Mouse (Mus musculus): ENCODE measurements at regions not wholly inside any gene's neighbourhood (a gene's known extent, or its start where the extent isn't known, plus 50 kb on each side); places are given as distances from the start of the nearest gene placed in this dataset.

GRCm38 (mm10) chr12:6022490-6022889 is 647.0 kb upstream of the Klhl29 start:
- no peaks in the 10 kb centered on the region for H3K4me1 ChIP-seq (ENCODE audit: control insufficient read depth in 2 of 2, insufficient read depth in 2 of 2, low read length in 2 of 2)
- no peak overlapping the region for H3K4me3 ChIP-seq (ENCODE audit: control insufficient read depth in 1 of 2, insufficient read depth in 1 of 2, low read depth in 1 of 2, low read length in 2 of 2)
- no peak for ATAC-seq (ENCODE audit: insufficient number of reproducible peaks, insufficient read depth, low FRiP score, low read depth)
- WGBS: 56% methylated on average over 2 of the region's 2 CpGs
- H3K27ac ChIP-seq (replicated peaks in 1 of 2; ENCODE audit: control insufficient read depth in 1 of 2, insufficient read depth in 1 of 2, low read depth in 2 of 2, low read length in 2 of 2): no peak overlapping the region
- no peaks in the 10 kb centered on the region for H3K9me3 ChIP-seq (ENCODE audit: control insufficient read depth, low read length)
- H3K4me2 ChIP-seq (ENCODE audit: low read length): no peak overlapping the region
- H3K9ac ChIP-seq (ENCODE audit: low read length): no peak overlapping the region
- H3K27me3 ChIP-seq (ENCODE audit: control insufficient read depth, insufficient read depth, low read length): no peaks in the 10 kb centered on the region
- H3K36me3 ChIP-seq (ENCODE audit: control insufficient read depth, insufficient read depth, low read length): no peaks in the 10 kb centered on the region

- ATAC-seq (ENCODE audit: insufficient number of reproducible peaks, insufficient read depth, low FRiP score, low read depth): no peak
- WGBS: 60% methylated on average over 3 of the region's 3 CpGs
- Histone ChIP-seq H3K9ac (ENCODE audit: low read length) (no peak overlapping the region), H3K4me2 (ENCODE audit: low read length) (no peak overlapping the region), H3K4me3 (ENCODE audit: control insufficient read depth in 1 of 2, insufficient read depth in 1 of 2, low read depth in 1 of 2, low read length in 2 of 2) (no peak overlapping the region), H3K27me3 (ENCODE audit: control insufficient read depth, insufficient read depth, low read length) (no peaks in the 10 kb centered on the region), H3K9me3 (ENCODE audit: control insufficient read depth, low read length) (no peaks in the 10 kb centered on the region), H3K4me1 (ENCODE audit: control insufficient read depth in 2 of 2, insufficient read depth in 2 of 2, low read length in 2 of 2) (no peaks in the 10 kb centered on the region), H3K36me3 (ENCODE audit: control insufficient read depth, insufficient read depth, low read length) (no peaks in the 10 kb centered on the region), H3K27ac (replicated peaks in 1 of 2; ENCODE audit: control insufficient read depth in 1 of 2, insufficient read depth in 1 of 2, low read depth in 2 of 2, low read length in 2 of 2) (no peak overlapping the region)
Measured at GRCm38 (mm10) chr12:6000961-6001360, 625.5 kb upstream of the Klhl29 start.

DNA sequence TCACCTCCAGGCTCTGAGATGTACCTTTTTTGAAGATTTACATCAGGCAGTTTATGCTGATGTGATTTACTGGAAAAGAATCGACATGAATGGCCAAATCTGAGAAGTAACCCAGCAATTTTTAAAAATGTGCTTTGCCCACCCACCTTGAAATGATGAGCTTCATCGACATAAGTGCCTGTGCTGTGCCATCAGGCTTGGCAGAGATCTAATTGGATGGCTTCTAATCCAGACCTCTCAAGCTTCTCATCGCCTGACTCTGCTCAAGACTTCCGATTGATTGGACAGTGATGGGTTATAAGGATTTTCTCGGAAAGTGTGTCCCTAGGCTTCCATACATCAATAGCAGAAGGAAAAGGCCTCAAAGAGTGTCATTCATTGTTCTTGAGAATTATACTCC is 621.9 kb upstream of the Klhl29 start:
- Histone ChIP-seq H3K9me3 (ENCODE audit: control insufficient read depth, low read length) (no peaks in the 10 kb centered on the region), H3K9ac (ENCODE audit: low read length) (no peak overlapping the region), H3K4me1 (ENCODE audit: control insufficient read depth in 2 of 2, insufficient read depth in 2 of 2, low read length in 2 of 2) (no peaks in the 10 kb centered on the region), H3K36me3 (ENCODE audit: control insufficient read depth, insufficient read depth, low read length) (no peaks in the 10 kb centered on the region), H3K27ac (replicated peaks in 1 of 2; ENCODE audit: control insufficient read depth in 1 of 2, insufficient read depth in 1 of 2, low read depth in 2 of 2, low read length in 2 of 2) (no peak overlapping the region), H3K4me2 (ENCODE audit: low read length) (no peak overlapping the region), H3K27me3 (ENCODE audit: control insufficient read depth, insufficient read depth, low read length) (no peaks in the 10 kb centered on the region), H3K4me3 (ENCODE audit: control insufficient read depth in 1 of 2, insufficient read depth in 1 of 2, low read depth in 1 of 2, low read length in 2 of 2) (no peak overlapping the region)
- no peak for ATAC-seq (ENCODE audit: insufficient number of reproducible peaks, insufficient read depth, low FRiP score, low read depth)
- WGBS: 79% methylated on average over 5 of the region's 5 CpGs

GRCm38 (mm10) chr12:5996672-5997071 is 621.2 kb upstream of the Klhl29 start:
- H3K9me3 ChIP-seq (ENCODE audit: control insufficient read depth, low read length): no peaks in the 10 kb centered on the region
- no peak overlapping the region for H3K9ac ChIP-seq (ENCODE audit: low read length)
- H3K27ac ChIP-seq (replicated peaks in 1 of 2; ENCODE audit: control insufficient read depth in 1 of 2, insufficient read depth in 1 of 2, low read depth in 2 of 2, low read length in 2 of 2): no peak overlapping the region
- no peaks in the 10 kb centered on the region for H3K4me1 ChIP-seq (ENCODE audit: control insufficient read depth in 2 of 2, insufficient read depth in 2 of 2, low read length in 2 of 2)
- no peaks in the 10 kb centered on the region for H3K36me3 ChIP-seq (ENCODE audit: control insufficient read depth, insufficient read depth, low read length)
- H3K4me3 ChIP-seq (ENCODE audit: control insufficient read depth in 1 of 2, insufficient read depth in 1 of 2, low read depth in 1 of 2, low read length in 2 of 2): no peak overlapping the region
- H3K4me2 ChIP-seq (ENCODE audit: low read length): no peak overlapping the region
- no peak for ATAC-seq (ENCODE audit: insufficient number of reproducible peaks, insufficient read depth, low FRiP score, low read depth)
- 72% methylated on average over 6 of the region's 6 CpGs for WGBS
- H3K27me3 ChIP-seq (ENCODE audit: control insufficient read depth, insufficient read depth, low read length): no peaks in the 10 kb centered on the region

DNA sequence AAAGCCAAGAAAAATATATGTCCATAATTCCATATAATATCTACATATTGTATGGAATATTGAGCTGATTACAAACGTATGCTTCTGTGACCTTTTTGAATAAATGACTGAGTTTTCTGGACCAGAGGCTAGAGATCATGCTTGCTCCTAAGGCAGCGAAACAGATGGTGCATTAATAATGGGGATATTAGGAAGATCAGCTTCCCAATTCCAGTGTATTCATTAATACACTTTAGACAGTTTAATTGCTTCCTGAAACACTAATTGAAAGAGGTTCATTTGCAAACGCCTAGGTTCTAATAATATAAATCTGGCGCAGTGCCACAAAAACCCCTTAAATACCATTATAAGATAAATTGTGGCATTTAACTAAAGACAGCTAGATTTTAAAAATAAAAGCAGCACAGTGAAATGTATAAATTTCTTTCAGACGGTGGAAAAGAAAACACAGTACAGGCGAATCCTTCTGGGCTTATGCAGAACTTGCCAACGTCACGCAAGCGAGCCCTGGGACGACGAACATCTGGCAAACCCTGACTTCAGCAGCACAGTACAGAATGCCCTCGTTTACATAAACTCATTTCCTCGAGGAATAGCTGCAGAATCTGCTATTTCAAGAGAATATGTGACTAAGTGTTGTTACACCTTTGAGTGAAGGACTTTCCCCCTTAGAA is 608.6 kb upstream of the Klhl29 start:
- H3K27me3 ChIP-seq (ENCODE audit: control insufficient read depth, insufficient read depth, low read length): no peaks in the 10 kb centered on the region
- no peaks in the 10 kb centered on the region for H3K36me3 ChIP-seq (ENCODE audit: control insufficient read depth, insufficient read depth, low read length)
- H3K4me2 ChIP-seq (ENCODE audit: low read length): no peak overlapping the region
- WGBS: 68% methylated on average over 13 of the region's 13 CpGs
- no peaks in the 10 kb centered on the region for H3K4me1 ChIP-seq (ENCODE audit: control insufficient read depth in 2 of 2, insufficient read depth in 2 of 2, low read length in 2 of 2)
- no peak overlapping the region for H3K4me3 ChIP-seq (ENCODE audit: control insufficient read depth in 1 of 2, insufficient read depth in 1 of 2, low read depth in 1 of 2, low read length in 2 of 2)
- H3K27ac ChIP-seq (replicated peaks in 1 of 2; ENCODE audit: control insufficient read depth in 1 of 2, insufficient read depth in 1 of 2, low read depth in 2 of 2, low read length in 2 of 2): no peak overlapping the region
- H3K9me3 ChIP-seq (ENCODE audit: control insufficient read depth, low read length): no peaks in the 10 kb centered on the region
- no peak overlapping the region for H3K9ac ChIP-seq (ENCODE audit: low read length)
- no peak for ATAC-seq (ENCODE audit: insufficient number of reproducible peaks, insufficient read depth, low FRiP score, low read depth)

DNA sequence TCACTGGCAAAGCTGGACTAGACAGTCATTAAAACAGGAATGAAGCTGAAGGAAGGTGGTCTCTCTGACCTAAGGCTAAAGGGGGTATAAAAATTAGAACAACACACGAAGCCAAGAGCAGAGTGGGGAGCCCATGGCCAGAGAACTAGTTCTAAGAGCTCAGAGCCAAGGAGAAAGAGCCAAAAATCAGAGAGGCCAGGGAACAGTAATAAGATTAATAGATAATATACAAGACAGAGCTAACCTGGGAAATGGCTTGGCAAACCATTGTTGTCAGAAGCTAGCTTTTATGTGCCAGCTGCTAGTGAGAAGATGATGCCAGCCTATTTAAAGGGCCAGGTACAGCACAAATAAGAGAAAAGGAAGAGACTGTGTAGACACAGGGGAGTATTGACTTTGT is 606.6 kb upstream of the Klhl29 start:
- Histone ChIP-seq H3K27me3 (ENCODE audit: control insufficient read depth, insufficient read depth, low read length) (no peaks in the 10 kb centered on the region), H3K9me3 (ENCODE audit: control insufficient read depth, low read length) (no peaks in the 10 kb centered on the region), H3K4me1 (ENCODE audit: control insufficient read depth in 2 of 2, insufficient read depth in 2 of 2, low read length in 2 of 2) (no peaks in the 10 kb centered on the region), H3K9ac (ENCODE audit: low read length) (no peak overlapping the region), H3K4me3 (ENCODE audit: control insufficient read depth in 1 of 2, insufficient read depth in 1 of 2, low read depth in 1 of 2, low read length in 2 of 2) (no peak overlapping the region), H3K36me3 (ENCODE audit: control insufficient read depth, insufficient read depth, low read length) (no peaks in the 10 kb centered on the region), H3K27ac (replicated peaks in 1 of 2; ENCODE audit: control insufficient read depth in 1 of 2, insufficient read depth in 1 of 2, low read depth in 2 of 2, low read length in 2 of 2) (no peak overlapping the region), H3K4me2 (ENCODE audit: low read length) (no peak overlapping the region)
- ATAC-seq (ENCODE audit: insufficient number of reproducible peaks, insufficient read depth, low FRiP score, low read depth): no peak
- 70% methylated on average over 1 of the region's 1 CpGs for WGBS

DNA sequence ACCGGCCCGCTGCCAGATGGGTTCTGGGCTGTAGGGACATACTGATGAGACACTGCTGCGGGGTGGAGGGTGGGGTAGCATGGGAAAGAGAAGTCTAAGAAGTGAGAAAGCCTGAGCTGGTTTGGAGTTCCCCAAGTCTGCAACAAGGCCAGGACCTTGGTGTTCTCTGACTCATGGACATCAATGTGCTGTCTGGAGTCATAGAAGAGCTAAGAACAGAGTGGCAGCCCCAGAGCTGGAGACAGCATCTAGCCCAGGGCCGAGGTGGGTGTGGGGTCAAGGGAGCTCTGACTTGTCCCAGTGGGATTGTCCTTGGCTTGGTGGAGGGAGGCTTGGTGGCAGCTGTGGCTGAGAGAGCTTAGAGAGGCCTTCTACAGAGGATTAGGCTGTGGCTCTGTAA is 600.4 kb upstream of the Klhl29 start:
- Histone ChIP-seq H3K4me1 (ENCODE audit: control insufficient read depth in 2 of 2, insufficient read depth in 2 of 2, low read length in 2 of 2) (no peaks in the 10 kb centered on the region), H3K4me2 (ENCODE audit: low read length) (no peak overlapping the region), H3K27me3 (ENCODE audit: control insufficient read depth, insufficient read depth, low read length) (no peaks in the 10 kb centered on the region), H3K9ac (ENCODE audit: low read length) (no peak overlapping the region), H3K9me3 (ENCODE audit: control insufficient read depth, low read length) (no peaks in the 10 kb centered on the region), H3K36me3 (ENCODE audit: control insufficient read depth, insufficient read depth, low read length) (no peaks in the 10 kb centered on the region), H3K4me3 (ENCODE audit: control insufficient read depth in 1 of 2, insufficient read depth in 1 of 2, low read depth in 1 of 2, low read length in 2 of 2) (no peak overlapping the region), H3K27ac (replicated peaks in 1 of 2; ENCODE audit: control insufficient read depth in 1 of 2, insufficient read depth in 1 of 2, low read depth in 2 of 2, low read length in 2 of 2) (no peak overlapping the region)
- 82% methylated on average over 4 of the region's 4 CpGs for WGBS
- ATAC-seq (ENCODE audit: insufficient number of reproducible peaks, insufficient read depth, low FRiP score, low read depth): no peak

DNA sequence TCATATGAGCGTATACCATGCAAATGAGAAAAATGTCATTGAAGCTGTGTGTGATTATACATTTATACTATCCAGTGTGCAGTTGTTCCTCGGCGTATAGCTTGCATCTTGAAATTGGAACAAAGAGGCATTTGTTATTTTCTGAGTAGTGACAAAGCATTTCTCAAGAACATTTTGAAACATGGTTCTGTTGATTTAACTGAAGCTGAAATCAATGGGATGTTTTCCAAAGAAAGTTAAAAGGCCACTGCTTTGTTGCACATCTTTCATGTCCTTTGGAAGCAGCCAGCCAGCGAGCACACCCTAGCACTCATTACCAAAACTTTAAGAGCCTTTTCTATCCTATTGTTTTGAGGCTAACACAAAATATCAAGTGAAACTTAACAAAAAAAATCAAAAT is 594.1 kb upstream of the Klhl29 start:
- Histone ChIP-seq H3K9me3 (ENCODE audit: control insufficient read depth, low read length) (no peaks in the 10 kb centered on the region), H3K4me1 (ENCODE audit: control insufficient read depth in 2 of 2, insufficient read depth in 2 of 2, low read length in 2 of 2) (no peaks in the 10 kb centered on the region), H3K27me3 (ENCODE audit: control insufficient read depth, insufficient read depth, low read length) (no peaks in the 10 kb centered on the region), H3K9ac (ENCODE audit: low read length) (no peak overlapping the region), H3K4me3 (ENCODE audit: control insufficient read depth in 1 of 2, insufficient read depth in 1 of 2, low read depth in 1 of 2, low read length in 2 of 2) (no peak overlapping the region), H3K27ac (replicated peaks in 1 of 2; ENCODE audit: control insufficient read depth in 1 of 2, insufficient read depth in 1 of 2, low read depth in 2 of 2, low read length in 2 of 2) (no peak overlapping the region), H3K4me2 (ENCODE audit: low read length) (no peak overlapping the region), H3K36me3 (ENCODE audit: control insufficient read depth, insufficient read depth, low read length) (no peaks in the 10 kb centered on the region)
- WGBS: 78% methylated on average over 4 of the region's 4 CpGs
- ATAC-seq (ENCODE audit: insufficient number of reproducible peaks, insufficient read depth, low FRiP score, low read depth): no peak

All from heart, embryonic 14.5 days (tissue).